Mouse (Mus musculus) myocyte (in vitro differentiated cells): ENCODE measurements around the gene Tgm6. TPM values are rescaled to one million over a fixed set of nuclear protein-coding genes. Genes with fewer than 3 reads are reported as not detected.

ENCODE experiments used
- H3K27me3 ChIP-seq: one replicate; pipeline ENCODE4 v1.6.1; 2011; ENCODE audit not compliant: control insufficient read depth, insufficient read depth, insufficient read length
- H3K36me3 ChIP-seq: one replicate; pipeline ENCODE4 v1.6.1; 2011; ENCODE audit not compliant: control insufficient read depth, insufficient read depth
- H3K4me2 ChIP-seq: one replicate; pipeline ENCODE4 v1.6.1; 2011; ENCODE audit warnings: low read depth, control low read depth
- H3K4me3 ChIP-seq: one replicate; pipeline ENCODE4 v1.5.1; 2011; ENCODE audit warnings: mild to moderate bottlenecking, control low read depth, moderate library complexity
- H3K79me2 ChIP-seq: one replicate; pipeline ENCODE4 v1.6.1; 2011; ENCODE audit not compliant: control insufficient read depth, insufficient read depth
- H3ac ChIP-seq: one replicate; pipeline ENCODE4 v1.6.1; 2011; ENCODE audit not compliant: control insufficient read depth, insufficient read length
- POLR2AphosphoS2 ChIP-seq: IDR thresholded peaks from one replicate; pipeline ENCODE4 v1.6.1; 2011; ENCODE audit warnings: low read depth, control low read depth; ENCODE audit not compliant: insufficient read length
- SRF ChIP-seq: IDR thresholded peaks from one replicate; pipeline ENCODE4 v1.6.1; 2011; ENCODE audit warnings: low read depth; ENCODE audit not compliant: control insufficient read depth, insufficient read length
- TCF3 ChIP-seq: IDR thresholded peaks from one replicate; pipeline ENCODE4 v1.6.1; 2011; ENCODE audit warnings: low read depth, control low read depth; ENCODE audit not compliant: insufficient read length
- polyA plus RNA-seq: library from polyadenylated mRNA; unstranded; fragments of >200 nt; fragmentation: generic; extraction: Trizol; gene quantifications from one replicate; pipeline ENCODE4 v1.2.1, GENCODE M21; 2012; ENCODE audit warnings: missing spikeins

The Tgm6 gene
- polyA plus RNA-seq, 1 experiment = not detected

DNA sequence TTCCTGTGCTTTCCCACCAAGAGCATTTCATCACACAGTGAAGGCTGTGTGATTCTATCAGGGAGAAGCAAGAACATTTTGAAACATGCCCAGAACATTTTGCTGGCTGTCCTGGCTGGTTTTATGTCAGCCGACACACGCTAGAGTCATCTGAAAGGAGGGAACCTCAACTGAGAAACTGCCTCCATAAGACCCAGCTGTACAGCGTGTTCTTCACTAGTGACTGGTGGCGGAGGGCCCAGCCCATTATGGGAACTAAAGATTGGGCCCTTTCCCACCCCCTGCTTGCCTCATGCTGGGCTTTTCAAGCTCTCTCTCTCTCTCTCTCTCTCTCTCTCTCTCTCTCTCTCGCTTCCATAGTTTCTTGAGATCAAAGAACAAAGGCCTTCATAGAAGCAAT lies 88.7 kb downstream of the Tgm6 start:
- no peaks in the 10 kb centered on the region for H3K79me2 ChIP-seq
- TF ChIP-seq TCF3 (no peak), POLR2AphosphoS2 (no peak), SRF (no peak)
- no peak overlapping the region for H3K4me3 ChIP-seq
- no peaks in the 10 kb centered on the region for H3K36me3 ChIP-seq
- peaks cover 10% of the 10 kb centered on the region for H3K27me3 ChIP-seq
- no peak overlapping the region for H3ac ChIP-seq
- H3K4me2 ChIP-seq = no peak overlapping the region

Other genes starting within 250 kb of the Tgm6 start
- not detected for gene Tgm3, start 100.1 kb upstream of the Tgm6 start, polyA plus RNA-seq
- gene Snrpb, start 67.0 kb downstream of the Tgm6 start, polyA plus RNA-seq = 526 TPM
- gene Tmc2, start 82.8 kb downstream of the Tgm6 start, polyA plus RNA-seq = not detected
- gene Nop56, start 162.0 kb downstream of the Tgm6 start, polyA plus RNA-seq = 105 TPM
- gene Idh3b, start 172.1 kb downstream of the Tgm6 start, polyA plus RNA-seq = 137 TPM
- gene Ebf4, start 182.8 kb downstream of the Tgm6 start, polyA plus RNA-seq = 0.10 TPM